Mouse (Mus musculus): ENCODE data around the gene Hyal3.

- TF ChIP-seq CTCF (IDR thresholded peaks at IDR 0.05; ENCODE audit: borderline replicate concordance, insufficient read depth, low read depth, low read length) (no peak), POLR2A (IDR thresholded peaks at IDR 0.05; ENCODE audit: borderline replicate concordance, insufficient read depth, low read length) (no peak)
Measured at GRCm38 (mm10) chr9:107633661-107634405, 53.2 kb downstream of the Hyal3 start.
